Mouse (Mus musculus): ENCODE measurements at regions not wholly inside any gene's neighbourhood (a gene's known extent, or its start where the extent isn't known, plus 50 kb on each side); places are given as distances from the start of the nearest gene placed in this dataset.

- TF ChIP-seq CTCF (IDR thresholded peaks at IDR 0.05; ENCODE audit: control insufficient read depth, insufficient read depth, low read length) (no peak), POLR2A (IDR thresholded peaks at IDR 0.05; ENCODE audit: borderline replicate concordance, control insufficient read depth, low read depth, low read length) (no peak)
Observed at GRCm38 (mm10) chr19:32923911-32924310, 166.6 kb downstream of the Pten start.

Measured in bone marrow, adult 2 months (tissue).